In the genomic region with DNA sequence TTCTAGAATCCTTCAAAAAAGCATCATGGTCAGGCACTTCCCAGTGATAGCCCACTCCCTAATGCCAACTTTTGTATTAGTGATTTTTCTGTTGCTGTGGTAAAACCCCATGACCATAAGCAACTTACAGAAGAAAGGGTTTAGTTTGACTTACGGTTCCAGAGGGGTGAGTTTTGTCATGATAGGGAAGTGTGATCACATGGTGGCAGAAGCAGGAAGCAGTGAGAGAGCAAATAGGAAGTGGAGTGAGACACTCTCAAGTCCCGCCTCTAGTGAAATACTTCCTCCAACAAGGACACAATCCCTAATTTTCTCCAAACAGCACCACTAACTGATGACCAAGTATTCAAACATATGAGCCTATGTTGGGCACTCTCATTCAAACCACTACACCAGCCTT, we compare ENCODE assay signal across 24 mouse cellular contexts. TPM values are rescaled to one million over a fixed set of nuclear protein-coding genes. Genes with fewer than 3 reads are reported as not detected.
DNase-seq lines count a peak whose midpoint lies in the region; ATAC-seq and TF ChIP-seq lines count a peak whose summit lies in the region.
"Had no signal": no experiment of that assay in that cellular context is flagged by ENCODE, and none has a peak within 500 bp of the region (broad histone marks: within the 10 kb centered on the region; RNA-seq: fewer than 3 reads in every experiment).

No protein-coding gene starts in this region.

- no peaks in the 10 kb centered on the region for H3K36me3 ChIP-seq in midbrain, embryonic 11.5 days (ENCODE audit: control insufficient read depth, insufficient read depth, low read length)
- H3K36me3 ChIP-seq in midbrain, embryonic 10.5 days = 0 out of 2 replicates have a peak, but pooled peaks cover 3% of the 10 kb centered on the region
- H3K36me3 ChIP-seq in forebrain, postnatal 0 days (ENCODE audit: insufficient read depth) = no peaks in the 10 kb centered on the region
- H3K36me3 ChIP-seq: forebrain, embryonic 15.5 days; G1E had no signal

- no peak overlapping the region for H3K4me3 ChIP-seq in midbrain, embryonic 11.5 days (ENCODE audit: low read depth, low read length)
- H3K4me3 ChIP-seq in midbrain, embryonic 10.5 days = no peak overlapping the region
- H3K4me3 ChIP-seq in forebrain, postnatal 0 days (ENCODE audit: low read depth, low read length) = no peak overlapping the region
- H3K4me3 ChIP-seq: embryonic facial prominence, embryonic 10.5 days; embryonic facial prominence, embryonic 12.5 days; forebrain, embryonic 13.5 days; forebrain, embryonic 15.5 days had no signal

- intact Hi-C loops in heart, postnatal 14 days (cut with DNase I) = no loop called here

- no peaks in the 10 kb centered on the region for H3K27me3 ChIP-seq in midbrain, embryonic 11.5 days (ENCODE audit: control insufficient read depth, insufficient read depth, low read length)
- no peaks in the 10 kb centered on the region for H3K27me3 ChIP-seq in midbrain, embryonic 10.5 days (ENCODE audit: low read depth, poor library complexity, severe bottlenecking)
- no peaks in the 10 kb centered on the region for H3K27me3 ChIP-seq in forebrain, postnatal 0 days (ENCODE audit: insufficient read depth, low read length)
- H3K27me3 ChIP-seq: CH12.LX; embryonic facial prominence, embryonic 12.5 days; forebrain, embryonic 13.5 days; forebrain, embryonic 15.5 days had no signal

- H3K4me2 ChIP-seq in midbrain, embryonic 11.5 days = no peak overlapping the region
- no peak overlapping the region for H3K4me2 ChIP-seq in forebrain, postnatal 0 days (ENCODE audit: low read depth)
- H3K4me2 ChIP-seq: embryonic facial prominence, embryonic 12.5 days; forebrain, embryonic 13.5 days; forebrain, embryonic 15.5 days had no signal

- no peak for TF ChIP-seq CTCF in forebrain, postnatal 0 days (IDR thresholded peaks at IDR 0.05; ENCODE audit: low read depth)

- ATAC-seq in midbrain, embryonic 11.5 days (ENCODE audit: low FRiP score) = no peak
- ATAC-seq in granulocyte monocyte progenitor cell, adult 5-6 weeks (replicated peaks; ENCODE audit: poor library complexity, severe bottlenecking) = peak; percentile 66
- ATAC-seq in megakaryocyte, adult 5-6 weeks (ENCODE audit: poor library complexity, severe bottlenecking) = peak; percentile 62
- peak; percentile 62; the same call in 1 of the 2 replicates for ATAC-seq in monocyte, adult 5-6 weeks (replicated peaks; ENCODE audit: insufficient number of reproducible peaks, low FRiP score, low TSS enrichment, poor library complexity, severe bottlenecking)
- no peak for ATAC-seq in forebrain, postnatal 0 days
- ATAC-seq: CD4-positive, CD25-positive, alpha-beta regulatory T cell, adult 4 months; forebrain, embryonic 13.5 days; forebrain, embryonic 15.5 days had no signal

- no peak overlapping the region for H3K27ac ChIP-seq in midbrain, embryonic 11.5 days (ENCODE audit: low read depth, low read length)
- H3K27ac ChIP-seq in midbrain, embryonic 10.5 days (replicated peaks) = no peak overlapping the region
- H3K27ac ChIP-seq in forebrain, postnatal 0 days (ENCODE audit: low read depth, low read length) = no peak overlapping the region
- H3K27ac ChIP-seq: embryonic facial prominence, embryonic 10.5 days; embryonic facial prominence, embryonic 12.5 days; forebrain, embryonic 13.5 days; forebrain, embryonic 15.5 days had no signal

- peak; percentile 23 for DNase-seq in midbrain, embryonic 11.5 days (ENCODE audit: low spot score, missing footprints)
- DNase-seq in midbrain, embryonic 10.5 days (ENCODE audit: low spot score) = no peak
- DNase-seq in cerebellum, adult 9-10 months = no peak
- DNase-seq in forebrain, postnatal 0 days = no peak
- no peak for DNase-seq in heart, postnatal 14 days
- DNase-seq: adrenal gland, adult 2 months; adrenal gland, postnatal 10 days; adrenal gland, postnatal 25 days; B cell, adult 2 months; cerebellum, adult 11-12 months; cerebellum, adult 2 months; cerebellum, adult 9-11 months; cerebellum, postnatal 14 days had no signal

- H3K4me1 ChIP-seq in midbrain, embryonic 11.5 days (ENCODE audit: control insufficient read depth, insufficient read depth, low read length) = no peaks in the 10 kb centered on the region
- H3K4me1 ChIP-seq in midbrain, embryonic 10.5 days = no peaks in the 10 kb centered on the region
- H3K4me1 ChIP-seq in forebrain, postnatal 0 days (ENCODE audit: insufficient read depth) = no peaks in the 10 kb centered on the region
- H3K4me1 ChIP-seq: embryonic facial prominence, embryonic 10.5 days; embryonic facial prominence, embryonic 12.5 days; forebrain, embryonic 13.5 days; forebrain, embryonic 15.5 days had no signal

- WGBS in midbrain, embryonic 11.5 days = 93% methylated on average over 2 of the region's 2 CpGs
- WGBS in midbrain, embryonic 10.5 days = 93% methylated on average over 2 of the region's 2 CpGs
- 96% methylated on average over 2 of the region's 2 CpGs for whole genome bisulfite sequencing in forebrain, postnatal 0 days

- H3K9me3 ChIP-seq in midbrain, embryonic 11.5 days (ENCODE audit: control insufficient read depth, low read length) = 0 out of 2 replicates have a peak, but pooled peaks cover 3% of the 10 kb centered on the region
- H3K9me3 ChIP-seq in midbrain, embryonic 10.5 days (replicated peaks) = peaks cover 9% of the 10 kb centered on the region; the same call in 1 of the 2 replicates
- H3K9me3 ChIP-seq in forebrain, postnatal 0 days (ENCODE audit: low read length) = 0 out of 2 replicates have a peak, but pooled peaks cover 9% of the 10 kb centered on the region
- H3K9me3 ChIP-seq: embryonic facial prominence, embryonic 12.5 days; forebrain, embryonic 13.5 days; forebrain, embryonic 15.5 days had no signal

- no peak overlapping the region for H3K9ac ChIP-seq in midbrain, embryonic 11.5 days (ENCODE audit: low read length)
- no peak overlapping the region for H3K9ac ChIP-seq in forebrain, postnatal 0 days
- H3K9ac ChIP-seq: embryonic facial prominence, embryonic 12.5 days; forebrain, embryonic 13.5 days; forebrain, embryonic 15.5 days had no signal

RNA-seq across cellular contexts. Expression of a gene that starts 28.4 kb away (rescaled TPM):
- 20.2 and 21.1 TPM in 2 replicates for polyA plus RNA-seq in midbrain, embryonic 11.5 days (2014; fragmentation: Nextera tagmentation; extraction: Ambion mirVana)
- 19.8 and 22.2 TPM in 2 replicates for polyA plus RNA-seq in midbrain, embryonic 10.5 days (2016; fragmentation: Nextera tagmentation; extraction: Ambion mirVana)
- total RNA-seq in granulocyte monocyte progenitor cell, adult 5-6 weeks (2014; fragmentation: Nextera tagmentation) = 61.3 and 114 TPM in 2 replicates
- total RNA-seq in granulocyte monocyte progenitor cell, adult 5-6 weeks (2017) = 121 and 131 TPM in 2 replicates
- total RNA-seq in megakaryocyte, adult 5-6 weeks (2015) = 123 and 128 TPM in 2 replicates
- total RNA-seq in megakaryocyte, adult 5-6 weeks (2017) = 228 and 254 TPM in 2 replicates
- total RNA-seq in monocyte, adult 5-6 weeks (2017) = 527 to 604 TPM (median 547 TPM) in 3 replicates
- total RNA-seq in forebrain, postnatal 0 days (2014; rRNA removed) = 52.4 and 55.4 TPM in 2 replicates
- polyA plus RNA-seq in forebrain, postnatal 0 days (2015; fragmentation: Nextera tagmentation; extraction: Ambion mirVana) = 56.9 and 62.0 TPM in 2 replicates
- total RNA-seq in heart, postnatal 14 days (2021) = 100 to 1,000 TPM; 101 to 109 TPM
- polyA plus RNA-seq: G1E had no signal

RNA-seq across cellular contexts. Expression of a gene that starts 57.5 kb away (rescaled TPM):
- polyA plus RNA-seq in midbrain, embryonic 11.5 days (2014; fragmentation: Nextera tagmentation; extraction: Ambion mirVana) = not detected in 2 replicates
- not detected in 2 replicates for polyA plus RNA-seq in midbrain, embryonic 10.5 days (2016; fragmentation: Nextera tagmentation; extraction: Ambion mirVana)
- 3.1 TPM in 1 of 2 replicates, not detected in the other for total RNA-seq in granulocyte monocyte progenitor cell, adult 5-6 weeks (2014; fragmentation: Nextera tagmentation)
- 0.47 and 2.0 TPM in 2 replicates for total RNA-seq in granulocyte monocyte progenitor cell, adult 5-6 weeks (2017)
- total RNA-seq in megakaryocyte, adult 5-6 weeks (2015) = not detected in 2 replicates
- total RNA-seq in megakaryocyte, adult 5-6 weeks (2017) = not detected in 2 replicates
- not detected in 3 replicates for total RNA-seq in monocyte, adult 5-6 weeks (2017)
- 0.15 and 0.62 TPM in 2 replicates for total RNA-seq in forebrain, postnatal 0 days (2014; rRNA removed)
- 0.30 TPM in 1 of 2 replicates, not detected in the other for polyA plus RNA-seq in forebrain, postnatal 0 days (2015; fragmentation: Nextera tagmentation; extraction: Ambion mirVana)
- 1 to 10 TPM; 2.5 to 3.1 TPM for total RNA-seq in heart, postnatal 14 days (2021)
- total RNA-seq: adrenal gland, postnatal 25 days had no signal
- polyA plus RNA-seq: CD4-positive, CD25-positive, alpha-beta regulatory T cell, adult 4 months; cerebellum, adult 2 months; forebrain, embryonic 11.5 days; forebrain, embryonic 13.5 days; G1E had no signal

Comparison
In these comparisons a context has a peak if more than half of its experiments do, and no peak if none do; other contexts are left out.
1. ATAC-seq: peak in granulocyte monocyte progenitor cell, adult 5-6 weeks (single experiment), megakaryocyte, adult 5-6 weeks (single experiment) and monocyte, adult 5-6 weeks (single experiment); none in midbrain, embryonic 11.5 days (single experiment) and forebrain, postnatal 0 days (single experiment).